Mouse (Mus musculus): ENCODE results near the gene Calhm4. TPM values are rescaled to one million over a fixed set of nuclear protein-coding genes. Genes with fewer than 3 reads are reported as not detected.

Calhm4 gene
- polyA plus RNA-seq, 1 experiment from 2014 or later, result not detected

DNA sequence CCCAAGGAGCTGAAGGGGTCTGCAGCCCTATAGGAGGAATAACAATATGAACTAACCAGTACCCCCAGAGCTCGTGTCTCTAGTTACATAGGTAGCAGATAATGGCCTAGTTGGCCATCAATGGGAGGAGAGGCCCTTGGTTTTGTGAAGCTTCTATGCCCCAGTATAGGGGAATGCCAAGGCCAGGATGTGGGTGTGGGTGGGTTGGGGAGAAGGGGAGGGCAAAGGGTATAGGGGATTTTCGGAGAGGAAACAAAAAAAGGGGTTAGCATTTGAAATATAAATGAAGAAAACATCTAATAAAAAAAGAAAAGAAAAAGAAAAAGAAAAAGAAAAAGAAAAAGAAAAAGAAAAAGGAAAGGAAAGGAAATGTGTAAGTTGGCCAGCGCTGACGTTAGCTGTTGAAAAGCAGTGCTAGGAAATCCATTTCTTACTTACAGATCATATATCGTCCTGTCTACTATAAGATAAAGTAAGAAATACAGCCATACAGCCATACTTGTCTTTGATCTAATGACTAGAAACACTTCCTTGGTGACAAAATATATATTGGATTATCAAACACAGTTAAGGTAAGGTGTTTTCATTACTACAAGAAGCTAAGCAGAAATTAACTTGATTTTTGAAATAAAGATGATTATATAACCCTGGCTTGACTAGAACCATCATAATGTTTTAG lies 30.6 kb upstream of the Calhm4 start:
- ATAC-seq, result no peak
- H3K4me3 ChIP-seq (ENCODE audit: low read depth, low read length), result no peak overlapping the region
- WGBS, result 82% methylated on average over 5 of the region's 5 CpGs
- TF ChIP-seq CTCF (IDR thresholded peaks at IDR 0.05; ENCODE audit: low read depth), result no peak
- no peaks in the 10 kb centered on the region for H3K4me1 ChIP-seq (replicated peaks; ENCODE audit: control insufficient read depth, insufficient read depth, low read length)
- no peak overlapping the region for H3K27ac ChIP-seq (ENCODE audit: low read depth, low read length)
- H3K9ac ChIP-seq (ENCODE audit: low read depth, low read length), result no peak overlapping the region
- no peaks in the 10 kb centered on the region for H3K27me3 ChIP-seq (replicated peaks; ENCODE audit: control insufficient read depth, insufficient read depth, low read length)
- H3K36me3 ChIP-seq (ENCODE audit: control insufficient read depth, insufficient read depth), result no peaks in the 10 kb centered on the region
- H3K4me2 ChIP-seq (replicated peaks; ENCODE audit: low read depth), result no peak overlapping the region
- H3K9me3 ChIP-seq (ENCODE audit: control insufficient read depth), result no peaks in the 10 kb centered on the region

DNA sequence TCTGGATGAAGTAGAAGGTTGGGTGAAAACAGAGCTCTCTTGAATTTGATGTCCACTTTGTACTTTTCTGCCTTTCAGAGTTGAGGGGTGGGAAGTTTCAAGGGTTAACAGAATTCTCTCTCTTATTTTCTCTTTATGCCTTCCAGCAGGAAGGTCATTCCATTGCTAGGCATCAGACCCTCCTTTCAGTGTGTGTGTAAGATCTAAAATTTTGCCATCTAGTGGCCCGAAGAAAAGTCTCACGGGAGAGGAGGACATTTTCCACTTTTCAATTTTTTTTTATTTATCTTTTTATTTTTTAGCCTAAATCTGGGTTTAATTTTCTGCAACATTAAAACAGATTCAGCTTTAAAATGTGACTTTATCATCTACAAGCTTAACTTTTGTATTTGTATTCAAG lies 27.5 kb upstream of the Calhm4 start:
- no peak for ATAC-seq
- H3K27me3 ChIP-seq (replicated peaks; ENCODE audit: control insufficient read depth, insufficient read depth, low read length), result no peaks in the 10 kb centered on the region

DNA sequence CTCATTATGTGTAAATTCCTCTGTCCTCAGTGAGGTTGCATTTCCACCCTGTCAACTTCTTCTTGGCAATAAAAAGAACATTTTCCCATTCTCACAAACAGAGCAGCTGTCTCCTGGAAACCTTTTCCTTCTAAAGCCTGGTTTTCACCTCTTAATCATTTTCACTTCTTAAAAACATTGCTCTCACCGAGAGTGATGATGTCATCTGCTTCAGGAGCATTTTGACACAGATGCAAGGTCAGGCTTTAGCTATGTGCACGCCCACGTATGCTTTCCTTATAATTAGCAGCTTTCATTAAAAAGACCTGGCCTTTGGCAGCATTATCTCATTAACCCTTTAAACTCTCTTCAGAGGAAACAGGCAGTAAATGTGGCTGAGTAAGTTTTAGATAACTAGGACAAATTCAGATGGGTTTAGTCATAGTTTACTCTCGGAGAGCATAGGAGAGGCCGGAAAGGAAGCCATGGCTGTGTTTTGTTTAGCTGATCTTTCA lies 26.9 kb upstream of the Calhm4 start:
- no peak overlapping the region for H3K4me3 ChIP-seq (ENCODE audit: low read depth, low read length)
- H3K27ac ChIP-seq (ENCODE audit: low read depth, low read length), result no peak overlapping the region

More for the DNA sequence above, 27.5 kb upstream of the Calhm4 start:
- Histone ChIP-seq H3K27ac (ENCODE audit: low read depth, low read length) (no peak overlapping the region), H3K4me3 (ENCODE audit: low read depth, low read length) (no peak overlapping the region), H3K4me2 (replicated peaks; ENCODE audit: low read depth) (no peak overlapping the region), H3K36me3 (ENCODE audit: control insufficient read depth, insufficient read depth) (no peaks in the 10 kb centered on the region), H3K4me1 (replicated peaks; ENCODE audit: control insufficient read depth, insufficient read depth, low read length) (no peaks in the 10 kb centered on the region), H3K9me3 (ENCODE audit: control insufficient read depth) (no peaks in the 10 kb centered on the region), H3K9ac (ENCODE audit: low read depth, low read length) (no peak overlapping the region)
- 0 out of 2 replicates have a peak, but pooled peaks have one; percentile 19 for TF ChIP-seq CTCF (IDR thresholded peaks at IDR 0.05; ENCODE audit: low read depth)
- 52% methylated on average over 2 of the region's 2 CpGs for WGBS

DNA sequence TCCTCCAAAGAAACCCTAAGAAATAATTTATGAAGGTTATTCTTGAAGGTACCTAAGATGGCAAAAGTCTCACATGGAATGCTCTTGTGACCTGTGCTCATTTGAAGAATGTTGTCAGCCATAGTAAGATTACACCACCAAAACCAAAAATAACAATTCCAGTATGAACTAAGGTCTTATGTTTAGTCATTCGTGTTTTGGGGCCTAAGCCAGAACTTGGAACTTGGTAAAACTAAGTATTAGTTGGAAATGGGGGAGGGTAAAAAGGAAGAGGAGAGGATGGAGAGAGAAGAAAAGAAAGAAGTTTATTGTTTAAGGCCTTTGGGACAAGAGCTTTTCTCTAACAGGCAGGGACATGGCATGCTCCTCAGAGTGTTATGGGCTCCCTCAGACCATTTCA lies 25.5 kb upstream of the Calhm4 start:
- H3K27ac ChIP-seq (ENCODE audit: low read depth, low read length), result no peak overlapping the region

More for the DNA sequence above, 26.9 kb upstream of the Calhm4 start:
- no peak for ATAC-seq
- Histone ChIP-seq H3K27me3 (replicated peaks; ENCODE audit: control insufficient read depth, insufficient read depth, low read length) (no peaks in the 10 kb centered on the region), H3K4me1 (replicated peaks; ENCODE audit: control insufficient read depth, insufficient read depth, low read length) (no peaks in the 10 kb centered on the region), H3K36me3 (ENCODE audit: control insufficient read depth, insufficient read depth) (no peaks in the 10 kb centered on the region), H3K9me3 (ENCODE audit: control insufficient read depth) (no peaks in the 10 kb centered on the region), H3K4me2 (replicated peaks; ENCODE audit: low read depth) (no peak overlapping the region), H3K9ac (ENCODE audit: low read depth, low read length) (no peak overlapping the region)
- TF ChIP-seq CTCF (IDR thresholded peaks at IDR 0.05; ENCODE audit: low read depth), result no peak
- WGBS, result 31% methylated on average over 5 of the region's 5 CpGs

DNA sequence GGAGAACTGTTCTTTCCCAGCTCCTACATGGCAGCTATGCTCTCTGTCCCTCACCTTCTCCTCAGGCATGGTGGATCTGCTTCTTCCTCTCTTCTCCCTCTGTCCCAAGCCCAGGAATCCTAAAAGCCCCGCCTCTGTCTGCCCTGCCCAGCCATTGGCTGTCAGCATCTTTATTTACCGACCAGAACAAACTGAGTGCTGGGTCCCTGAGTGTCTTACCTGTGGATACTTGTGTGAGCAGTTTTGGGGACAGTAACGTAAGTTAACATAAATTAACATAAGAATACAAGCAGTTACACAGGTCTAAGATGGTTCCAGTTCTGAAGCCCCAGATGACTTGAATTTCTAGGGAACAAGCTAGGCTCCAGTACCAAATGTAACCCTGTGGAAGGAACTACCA lies 22.5 kb upstream of the Calhm4 start:
- no peak for ATAC-seq
- Histone ChIP-seq H3K4me3 (ENCODE audit: low read depth, low read length) (no peak overlapping the region), H3K27me3 (replicated peaks; ENCODE audit: control insufficient read depth, insufficient read depth, low read length) (no peaks in the 10 kb centered on the region), H3K36me3 (ENCODE audit: control insufficient read depth, insufficient read depth) (no peaks in the 10 kb centered on the region), H3K27ac (ENCODE audit: low read depth, low read length) (no peak overlapping the region), H3K4me1 (replicated peaks; ENCODE audit: control insufficient read depth, insufficient read depth, low read length) (no peaks in the 10 kb centered on the region), H3K4me2 (replicated peaks; ENCODE audit: low read depth) (no peak overlapping the region), H3K9ac (ENCODE audit: low read depth, low read length) (no peak overlapping the region), H3K9me3 (ENCODE audit: control insufficient read depth) (no peaks in the 10 kb centered on the region)
- 40% methylated on average over 3 of the region's 3 CpGs for WGBS
- TF ChIP-seq CTCF (IDR thresholded peaks at IDR 0.05; ENCODE audit: low read depth), result no peak

More for the DNA sequence above, 25.5 kb upstream of the Calhm4 start:
- Histone ChIP-seq H3K36me3 (ENCODE audit: control insufficient read depth, insufficient read depth) (no peaks in the 10 kb centered on the region), H3K27me3 (replicated peaks; ENCODE audit: control insufficient read depth, insufficient read depth, low read length) (no peaks in the 10 kb centered on the region), H3K9me3 (ENCODE audit: control insufficient read depth) (no peaks in the 10 kb centered on the region), H3K4me3 (ENCODE audit: low read depth, low read length) (no peak overlapping the region), H3K9ac (ENCODE audit: low read depth, low read length) (no peak overlapping the region), H3K4me1 (replicated peaks; ENCODE audit: control insufficient read depth, insufficient read depth, low read length) (no peaks in the 10 kb centered on the region), H3K4me2 (replicated peaks; ENCODE audit: low read depth) (no peak overlapping the region)
- 77% methylated on average over 1 of the region's 1 CpGs for WGBS
- ATAC-seq, result no peak
- TF ChIP-seq CTCF (IDR thresholded peaks at IDR 0.05; ENCODE audit: low read depth), result no peak

DNA sequence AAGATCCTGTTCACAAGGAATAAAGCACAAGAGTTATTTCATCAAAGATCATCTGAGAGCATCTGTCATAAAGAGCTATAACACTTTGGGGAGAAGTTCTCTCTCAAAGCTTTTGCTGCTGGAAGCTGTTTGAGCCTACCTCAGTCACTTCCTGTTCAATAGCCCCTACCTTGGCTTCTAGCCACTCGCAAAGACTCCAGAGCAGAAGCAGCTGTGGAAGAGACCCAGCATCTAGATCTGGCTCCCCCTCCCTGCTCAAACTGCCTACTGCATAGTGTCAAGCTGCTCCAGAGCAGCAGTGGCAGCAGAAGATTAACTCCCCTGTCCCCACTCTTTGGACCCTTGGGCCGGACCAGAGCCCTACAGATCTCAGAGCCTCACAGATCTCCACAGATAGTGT lies 9.9 kb upstream of the Calhm4 start:
- H3K36me3 ChIP-seq (ENCODE audit: control insufficient read depth, insufficient read depth), result no peaks in the 10 kb centered on the region
- H3K27ac ChIP-seq (ENCODE audit: low read depth, low read length), result no peak overlapping the region
- H3K4me3 ChIP-seq (ENCODE audit: low read depth, low read length), result no peak overlapping the region
- H3K4me1 ChIP-seq (replicated peaks; ENCODE audit: control insufficient read depth, insufficient read depth, low read length), result no peaks in the 10 kb centered on the region
- ATAC-seq, result no peak
- no peaks in the 10 kb centered on the region for H3K9me3 ChIP-seq (ENCODE audit: control insufficient read depth)
- 77% methylated on average over 2 of the region's 2 CpGs for WGBS
- TF ChIP-seq CTCF (IDR thresholded peaks at IDR 0.05; ENCODE audit: low read depth), result 0 out of 2 replicates have a peak, but pooled peaks have one; percentile 6
- no peak overlapping the region for H3K9ac ChIP-seq (ENCODE audit: low read depth, low read length)
- H3K4me2 ChIP-seq (replicated peaks; ENCODE audit: low read depth), result no peak overlapping the region
- H3K27me3 ChIP-seq (replicated peaks; ENCODE audit: control insufficient read depth, insufficient read depth, low read length), result no peaks in the 10 kb centered on the region
